Mouse (Mus musculus): Measurements from ENCODE around the gene Rab6b.

Gene Rab6b

DNA sequence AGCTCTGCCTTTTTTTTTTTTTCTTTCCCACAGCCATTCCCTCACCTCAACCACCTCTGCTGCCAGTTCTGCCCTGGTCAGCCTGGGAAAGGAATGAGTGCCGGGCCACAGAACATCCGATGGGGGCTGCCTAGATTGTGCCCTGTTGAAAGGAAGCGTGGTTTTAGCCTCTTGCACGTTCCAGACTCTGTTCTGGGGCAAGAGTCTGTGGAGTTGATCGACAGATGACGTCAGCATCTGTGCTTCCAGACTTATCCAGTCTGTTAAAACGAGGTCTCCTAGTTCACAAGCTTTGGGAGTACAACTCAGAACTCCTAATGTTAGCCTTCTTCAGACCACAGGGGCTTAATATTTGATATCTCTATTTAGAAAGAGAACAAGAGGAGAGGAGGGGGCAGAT, 122.5 kb downstream of the Rab6b start:
- DNase-seq (ENCODE audit: extremely low read depth, insufficient read length, low spot score): no peak

- DNase-seq (ENCODE audit: extremely low read depth, insufficient read length, low spot score): no peak
Measured at GRCm38 (mm10) chr9:103234565-103235165, 123.1 kb downstream of the Rab6b start.
